Mouse (Mus musculus): ENCODE measurements around the gene Bend7. TPM values are rescaled to one million over a fixed set of nuclear protein-coding genes. Genes with fewer than 3 reads are reported as not detected.

The Bend7 gene
- polyA plus RNA-seq, 2 experiments = 1.6 to 1.7 TPM

- Histone ChIP-seq H3K4me1 (ENCODE audit: control insufficient read depth, insufficient read depth, low read length) (no peaks in the 10 kb centered on the region), H3K27me3 (ENCODE audit: control insufficient read depth, insufficient read depth, low read length) (peaks cover 15% of the 10 kb centered on the region; the same call in 1 of the 2 replicates), H3K27ac (replicated peaks; ENCODE audit: low read depth, low read length) (no peak overlapping the region), H3K4me2 (replicated peaks; ENCODE audit: low read depth, low read length, severe bottlenecking) (no peak overlapping the region), H3K9me3 (ENCODE audit: control insufficient read depth, low read length) (no peaks in the 10 kb centered on the region), H3K36me3 (ENCODE audit: control insufficient read depth, insufficient read depth, low read length) (no peaks in the 10 kb centered on the region), H3K4me3 (replicated peaks; ENCODE audit: low read length) (no peak overlapping the region), H3K9ac (ENCODE audit: low read depth, low read length, severe bottlenecking) (no peak overlapping the region)
- DNase-seq (ENCODE audit: low spot score) (no peak), ATAC-seq (ENCODE audit: low FRiP score, low read depth) (no peak)
- WGBS = 43% methylated on average over 5 of the region's 5 CpGs
- TF ChIP-seq POLR2A (IDR thresholded peaks at IDR 0.05; ENCODE audit: borderline replicate concordance, extremely low read depth, insufficient read depth, insufficient read length) = no peak
Measured at GRCm38 (mm10) chr2:4711262-4711661, 6.4 kb upstream of the Bend7 start.

- ATAC-seq (ENCODE audit: low FRiP score, low read depth) = peak; percentile 38; the same call in 1 of the 2 replicates
- H3K27ac ChIP-seq (replicated peaks; ENCODE audit: low read depth, low read length) = no peak overlapping the region
- 4% methylated on average over 22 of the region's 49 CpGs for WGBS
Measured at GRCm38 (mm10) chr2:4717081-4717768, 406 bp upstream of the Bend7 start.

GRCm38 (mm10) chr2:4723088-4723487 is 5.5 kb downstream of the Bend7 start:
- Histone ChIP-seq H3K27ac (replicated peaks; ENCODE audit: low read depth, low read length) (no peak overlapping the region), H3K9ac (ENCODE audit: low read depth, low read length, severe bottlenecking) (no peak overlapping the region), H3K4me3 (replicated peaks; ENCODE audit: low read length) (no peak overlapping the region), H3K9me3 (ENCODE audit: control insufficient read depth, low read length) (no peaks in the 10 kb centered on the region), H3K4me2 (replicated peaks; ENCODE audit: low read depth, low read length, severe bottlenecking) (no peak overlapping the region), H3K4me1 (ENCODE audit: control insufficient read depth, insufficient read depth, low read length) (no peaks in the 10 kb centered on the region), H3K27me3 (ENCODE audit: control insufficient read depth, insufficient read depth, low read length) (peaks cover 13% of the 10 kb centered on the region; the same call in 1 of the 2 replicates), H3K36me3 (ENCODE audit: control insufficient read depth, insufficient read depth, low read length) (no peaks in the 10 kb centered on the region)
- WGBS = 92% methylated on average over 8 of the region's 8 CpGs
- ATAC-seq (ENCODE audit: low FRiP score, low read depth) = no peak
- no peak for TF ChIP-seq POLR2A (IDR thresholded peaks at IDR 0.05; ENCODE audit: borderline replicate concordance, extremely low read depth, insufficient read depth, insufficient read length)
- no peak for DNase-seq (ENCODE audit: low spot score)

More at GRCm38 (mm10) chr2:4717081-4717768, 406 bp upstream of the Bend7 start:
- peak overlapping the region; percentile 75 for H3K4me3 ChIP-seq (replicated peaks; ENCODE audit: low read length)
- no peaks in the 10 kb centered on the region for H3K9me3 ChIP-seq (ENCODE audit: control insufficient read depth, low read length)
- H3K27me3 ChIP-seq (ENCODE audit: control insufficient read depth, insufficient read depth, low read length) = peaks cover 40% of the 10 kb centered on the region
- H3K36me3 ChIP-seq (ENCODE audit: control insufficient read depth, insufficient read depth, low read length) = no peaks in the 10 kb centered on the region
- no peak for TF ChIP-seq POLR2A (IDR thresholded peaks at IDR 0.05; ENCODE audit: borderline replicate concordance, extremely low read depth, insufficient read depth, insufficient read length)
- peak overlapping the region; percentile 90 for H3K4me2 ChIP-seq (replicated peaks; ENCODE audit: low read depth, low read length, severe bottlenecking)
- no peaks in the 10 kb centered on the region for H3K4me1 ChIP-seq (ENCODE audit: control insufficient read depth, insufficient read depth, low read length)
- peak overlapping the region; percentile 66 for H3K9ac ChIP-seq (ENCODE audit: low read depth, low read length, severe bottlenecking)
- no peak for DNase-seq (ENCODE audit: low spot score)

DNA sequence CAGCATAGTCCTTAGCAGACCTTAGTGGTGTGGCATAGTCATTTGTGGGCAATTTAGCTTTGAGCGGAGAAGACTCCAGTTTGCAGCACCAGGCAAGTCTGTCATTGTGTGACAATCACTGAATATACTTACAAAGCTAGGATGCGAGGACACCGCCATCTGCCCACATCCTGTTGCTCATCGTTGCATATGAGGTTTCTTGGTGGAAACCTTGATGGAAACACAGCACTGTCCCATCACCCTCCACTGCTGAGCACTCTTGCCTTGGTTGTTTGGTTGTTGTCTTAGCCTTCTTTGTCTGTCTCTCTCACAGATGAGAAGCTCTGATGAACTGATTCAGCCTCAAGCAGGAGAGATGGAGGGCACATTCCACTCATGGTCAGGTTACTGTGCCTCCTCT is 12.5 kb downstream of the Bend7 start:
- Histone ChIP-seq H3K27me3 (ENCODE audit: control insufficient read depth, insufficient read depth, low read length) (no peaks in the 10 kb centered on the region), H3K4me2 (replicated peaks; ENCODE audit: low read depth, low read length, severe bottlenecking) (no peak overlapping the region), H3K36me3 (ENCODE audit: control insufficient read depth, insufficient read depth, low read length) (no peaks in the 10 kb centered on the region), H3K9ac (ENCODE audit: low read depth, low read length, severe bottlenecking) (no peak overlapping the region), H3K9me3 (ENCODE audit: control insufficient read depth, low read length) (no peaks in the 10 kb centered on the region), H3K27ac (replicated peaks; ENCODE audit: low read depth, low read length) (no peak overlapping the region), H3K4me1 (ENCODE audit: control insufficient read depth, insufficient read depth, low read length) (no peaks in the 10 kb centered on the region), H3K4me3 (replicated peaks; ENCODE audit: low read length) (no peak overlapping the region)
- no peak for TF ChIP-seq POLR2A (IDR thresholded peaks at IDR 0.05; ENCODE audit: borderline replicate concordance, extremely low read depth, insufficient read depth, insufficient read length)
- ATAC-seq (ENCODE audit: low FRiP score, low read depth) (no peak), DNase-seq (ENCODE audit: low spot score) (no peak)
- WGBS = 87% methylated on average over 4 of the region's 4 CpGs

- H3K9ac ChIP-seq (ENCODE audit: low read depth, low read length, severe bottlenecking) = no peak overlapping the region
- DNase-seq (ENCODE audit: low spot score) (no peak), ATAC-seq (ENCODE audit: low FRiP score, low read depth) (no peak)
- H3K4me1 ChIP-seq (ENCODE audit: control insufficient read depth, insufficient read depth, low read length) = no peaks in the 10 kb centered on the region
- no peak overlapping the region for H3K27ac ChIP-seq (replicated peaks; ENCODE audit: low read depth, low read length)
- no peaks in the 10 kb centered on the region for H3K36me3 ChIP-seq (ENCODE audit: control insufficient read depth, insufficient read depth, low read length)
- H3K27me3 ChIP-seq (ENCODE audit: control insufficient read depth, insufficient read depth, low read length) = no peaks in the 10 kb centered on the region
- H3K9me3 ChIP-seq (ENCODE audit: control insufficient read depth, low read length) = no peaks in the 10 kb centered on the region
- H3K4me3 ChIP-seq (replicated peaks; ENCODE audit: low read length) = no peak overlapping the region
- no peak overlapping the region for H3K4me2 ChIP-seq (replicated peaks; ENCODE audit: low read depth, low read length, severe bottlenecking)
- TF ChIP-seq POLR2A (IDR thresholded peaks at IDR 0.05; ENCODE audit: borderline replicate concordance, extremely low read depth, insufficient read depth, insufficient read length) = no peak
- WGBS = 74% methylated on average over 1 of the region's 1 CpGs
Measured at GRCm38 (mm10) chr2:4733971-4734370, 16.3 kb downstream of the Bend7 start.

Data from limb, embryonic 14.5 days (tissue).